Mouse (Mus musculus): ENCODE results near the gene Rcor1. TPM values are rescaled to one million over a fixed set of nuclear protein-coding genes. Genes with fewer than 3 reads are reported as not detected.

Rcor1 gene
- polyA plus RNA-seq, 1 experiment from 2014 or later, result 5.2 TPM

GRCm38 (mm10) chr12:111088186-111088585, 49.0 kb downstream of the Rcor1 start:
- Histone ChIP-seq H3K4me1 (replicated peaks) (peaks cover 21% of the 10 kb centered on the region), H3K36me3 (peaks cover 9% of the 10 kb centered on the region), H3K9ac (no peak overlapping the region), H3K4me2 (no peak overlapping the region), H3K9me3 (no peaks in the 10 kb centered on the region), H3K27ac (peak overlapping the region; percentile 69; the same call in 1 of the 2 replicates), H3K27me3 (no peaks in the 10 kb centered on the region), H3K4me3 (no peak overlapping the region)
- WGBS, result 31% methylated on average over 5 of the region's 5 CpGs
- no peak for ATAC-seq (ENCODE audit: low FRiP score)

DNA sequence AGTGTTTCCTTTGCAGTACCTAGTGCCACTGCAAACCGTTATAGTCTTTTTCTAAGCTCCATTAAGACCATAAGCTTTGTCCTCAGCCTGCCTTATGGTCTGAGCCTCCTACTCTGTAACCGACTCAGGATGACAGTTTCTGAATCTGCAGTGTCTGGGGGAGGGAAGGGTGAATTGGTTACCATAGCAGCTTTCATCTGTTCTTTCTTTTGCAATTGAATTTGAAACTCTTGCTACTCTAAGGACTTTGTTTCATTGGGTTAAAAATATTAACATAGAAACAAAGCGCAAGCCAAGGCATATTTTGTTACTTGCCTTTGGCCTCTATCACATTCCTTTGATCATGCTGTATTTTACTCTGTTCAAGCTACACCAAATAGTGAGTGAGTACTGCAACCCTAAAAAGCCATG, 49.6 kb downstream of the Rcor1 start:
- Histone ChIP-seq H3K4me1 (replicated peaks) (peaks cover 21% of the 10 kb centered on the region), H3K4me3 (no peak overlapping the region), H3K9ac (0 out of 2 replicates have a peak overlapping the region, but pooled peaks have one; percentile 47), H3K4me2 (no peak overlapping the region), H3K27me3 (no peaks in the 10 kb centered on the region), H3K27ac (peak overlapping the region; percentile 69), H3K36me3 (peaks cover 4% of the 10 kb centered on the region), H3K9me3 (no peaks in the 10 kb centered on the region)
- WGBS, result 42% methylated on average over 3 of the region's 3 CpGs
- ATAC-seq (ENCODE audit: low FRiP score), result no peak

GRCm38 (mm10) chr12:111089145-111089544, 50.0 kb downstream of the Rcor1 start:
- Histone ChIP-seq H3K4me3 (no peak overlapping the region), H3K27me3 (no peaks in the 10 kb centered on the region), H3K9ac (0 out of 2 replicates have a peak overlapping the region, but pooled peaks have one; percentile 47), H3K27ac (peak overlapping the region; percentile 69), H3K9me3 (no peaks in the 10 kb centered on the region), H3K4me2 (no peak overlapping the region), H3K4me1 (replicated peaks) (peaks cover 21% of the 10 kb centered on the region), H3K36me3 (peaks cover 4% of the 10 kb centered on the region)
- 0 out of 2 replicates have a peak, but pooled peaks have one; percentile 46 for ATAC-seq (ENCODE audit: low FRiP score)
- WGBS, result 65% methylated on average over 7 of the region's 7 CpGs

- Histone ChIP-seq H3K27ac (no peak overlapping the region), H3K9me3 (no peaks in the 10 kb centered on the region), H3K4me1 (replicated peaks) (peaks cover 21% of the 10 kb centered on the region), H3K36me3 (no peaks in the 10 kb centered on the region; the same call in 1 of the 2 replicates), H3K27me3 (no peaks in the 10 kb centered on the region), H3K9ac (no peak overlapping the region), H3K4me3 (no peak overlapping the region), H3K4me2 (no peak overlapping the region)
- ATAC-seq (ENCODE audit: low FRiP score), result no peak
These were observed 51.6 kb downstream of the Rcor1 start for GRCm38 (mm10) chr12:111090801-111091200.

GRCm38 (mm10) chr12:111091981-111092380, 52.8 kb downstream of the Rcor1 start:
- no peaks in the 10 kb centered on the region for H3K27me3 ChIP-seq
- no peak overlapping the region for H3K9ac ChIP-seq
- peaks cover 4% of the 10 kb centered on the region; the same call in 1 of the 2 replicates for H3K36me3 ChIP-seq
- no peak overlapping the region for H3K4me3 ChIP-seq
- no peak overlapping the region for H3K4me2 ChIP-seq
- no peak for ATAC-seq (ENCODE audit: low FRiP score)
- WGBS, result 82% methylated on average over 10 of the region's 10 CpGs
- no peaks in the 10 kb centered on the region for H3K9me3 ChIP-seq
- H3K27ac ChIP-seq, result no peak overlapping the region
- peaks cover 21% of the 10 kb centered on the region for H3K4me1 ChIP-seq (replicated peaks)

GRCm38 (mm10) chr12:111094073-111094472, 54.9 kb downstream of the Rcor1 start:
- ATAC-seq (ENCODE audit: low FRiP score), result no peak
- Histone ChIP-seq H3K9me3 (no peaks in the 10 kb centered on the region), H3K4me2 (no peak overlapping the region), H3K36me3 (peaks cover 9% of the 10 kb centered on the region), H3K27ac (no peak overlapping the region), H3K27me3 (no peaks in the 10 kb centered on the region), H3K4me3 (no peak overlapping the region), H3K9ac (no peak overlapping the region), H3K4me1 (replicated peaks) (peaks cover 15% of the 10 kb centered on the region)
- WGBS, result 88% methylated on average over 5 of the region's 5 CpGs

GRCm38 (mm10) chr12:111095086-111095485, 55.9 kb downstream of the Rcor1 start:
- Histone ChIP-seq H3K4me1 (replicated peaks) (peaks cover 6% of the 10 kb centered on the region; the same call in 1 of the 2 replicates), H3K36me3 (peaks cover 13% of the 10 kb centered on the region), H3K27ac (no peak overlapping the region), H3K4me2 (no peak overlapping the region), H3K27me3 (no peaks in the 10 kb centered on the region), H3K9ac (no peak overlapping the region), H3K4me3 (no peak overlapping the region), H3K9me3 (no peaks in the 10 kb centered on the region)
- ATAC-seq (ENCODE audit: low FRiP score), result no peak
- 94% methylated on average over 6 of the region's 6 CpGs for WGBS

- Histone ChIP-seq H3K27ac (no peak overlapping the region), H3K4me1 (replicated peaks) (peaks cover 6% of the 10 kb centered on the region; the same call in 1 of the 2 replicates), H3K9me3 (no peaks in the 10 kb centered on the region), H3K4me2 (no peak overlapping the region), H3K4me3 (no peak overlapping the region), H3K36me3 (peaks cover 21% of the 10 kb centered on the region), H3K9ac (no peak overlapping the region), H3K27me3 (no peaks in the 10 kb centered on the region)
- no peak for ATAC-seq (ENCODE audit: low FRiP score)
- 93% methylated on average over 6 of the region's 6 CpGs for WGBS
These were observed 57.1 kb downstream of the Rcor1 start for GRCm38 (mm10) chr12:111096249-111096648.

DNA sequence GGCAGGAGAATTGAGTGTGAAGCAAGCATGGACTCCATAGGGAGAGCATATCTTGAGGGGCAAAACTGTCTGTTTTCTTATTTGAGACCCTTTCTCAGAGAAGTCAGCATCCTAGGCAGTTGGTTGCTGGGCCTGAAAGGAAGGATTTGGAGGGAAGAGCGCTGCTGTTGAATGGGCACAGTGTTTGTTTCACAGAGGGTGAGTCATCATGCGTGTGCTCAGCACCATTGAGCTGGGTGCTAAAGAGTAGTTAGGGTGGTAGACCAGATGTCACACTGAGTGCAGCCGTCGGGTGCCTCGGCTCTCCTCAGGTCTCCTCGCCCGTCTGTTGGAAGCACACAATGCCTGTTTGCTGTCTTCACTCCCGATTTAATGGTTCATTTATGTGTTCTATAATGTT, 57.9 kb downstream of the Rcor1 start:
- WGBS, result 99% methylated on average over 8 of the region's 8 CpGs
- Histone ChIP-seq H3K27me3 (no peaks in the 10 kb centered on the region), H3K36me3 (peaks cover 27% of the 10 kb centered on the region), H3K9me3 (no peaks in the 10 kb centered on the region), H3K27ac (no peak overlapping the region), H3K4me3 (no peak overlapping the region), H3K9ac (no peak overlapping the region), H3K4me2 (no peak overlapping the region), H3K4me1 (replicated peaks) (peaks cover 2% of the 10 kb centered on the region; the same call in 1 of the 2 replicates)
- no peak for ATAC-seq (ENCODE audit: low FRiP score)

DNA sequence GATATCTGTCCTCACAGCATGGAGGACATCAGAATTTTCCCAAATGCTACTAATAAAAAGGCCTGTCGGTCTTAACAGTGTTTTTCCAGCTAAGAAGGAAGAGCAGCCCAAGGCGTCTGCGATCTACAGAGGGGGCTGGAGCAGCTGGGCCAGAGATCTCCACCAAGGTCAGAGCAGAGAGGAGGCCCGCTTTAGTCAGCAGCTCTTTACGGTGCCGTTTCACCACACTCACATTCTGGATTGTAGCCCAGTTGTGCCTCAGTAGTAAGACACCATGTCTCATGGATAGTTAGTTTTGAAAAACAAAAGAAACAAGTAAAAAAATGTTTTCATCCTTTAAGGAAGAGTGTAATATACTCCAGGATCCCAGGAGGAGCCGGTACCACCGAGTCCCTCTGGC, 72.0 kb downstream of the Rcor1 start:
- H3K4me2 ChIP-seq, result no peak overlapping the region
- no peak overlapping the region for H3K4me3 ChIP-seq
- H3K27ac ChIP-seq, result no peak overlapping the region
- H3K4me1 ChIP-seq (replicated peaks), result no peaks in the 10 kb centered on the region
- no peaks in the 10 kb centered on the region for H3K9me3 ChIP-seq
- H3K9ac ChIP-seq, result no peak overlapping the region
- 97% methylated on average over 8 of the region's 8 CpGs for WGBS
- no peak for ATAC-seq (ENCODE audit: low FRiP score)
- peaks cover 77% of the 10 kb centered on the region for H3K36me3 ChIP-seq
- no peaks in the 10 kb centered on the region for H3K27me3 ChIP-seq

DNA sequence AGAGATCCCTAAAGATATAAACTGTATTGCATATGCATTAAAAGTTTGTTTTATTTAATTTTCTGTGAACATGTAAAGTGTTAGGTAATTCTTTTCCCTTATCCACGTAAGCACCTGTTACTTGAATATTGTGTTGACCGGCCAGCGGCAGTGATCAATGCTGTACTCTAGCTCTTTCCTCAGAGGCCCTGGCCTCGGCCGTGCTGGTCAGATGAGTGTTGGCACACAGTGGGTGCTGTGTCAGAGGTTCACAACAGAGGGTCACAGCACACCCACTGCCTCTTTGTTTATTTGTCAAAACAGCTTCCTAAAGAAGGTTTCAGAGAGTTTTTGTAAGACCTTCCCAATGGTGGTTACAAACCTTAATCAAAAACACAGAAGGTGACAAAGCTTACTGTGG, 75.4 kb downstream of the Rcor1 start:
- no peak overlapping the region for H3K4me3 ChIP-seq
- no peak for ATAC-seq (ENCODE audit: low FRiP score)
- peaks cover 76% of the 10 kb centered on the region for H3K36me3 ChIP-seq
- H3K27ac ChIP-seq, result no peak overlapping the region
- H3K9ac ChIP-seq, result no peak overlapping the region
- 95% methylated on average over 5 of the region's 5 CpGs for WGBS
- no peaks in the 10 kb centered on the region for H3K9me3 ChIP-seq
- no peaks in the 10 kb centered on the region for H3K4me1 ChIP-seq (replicated peaks)
- H3K27me3 ChIP-seq, result no peaks in the 10 kb centered on the region
- no peak overlapping the region for H3K4me2 ChIP-seq

DNA sequence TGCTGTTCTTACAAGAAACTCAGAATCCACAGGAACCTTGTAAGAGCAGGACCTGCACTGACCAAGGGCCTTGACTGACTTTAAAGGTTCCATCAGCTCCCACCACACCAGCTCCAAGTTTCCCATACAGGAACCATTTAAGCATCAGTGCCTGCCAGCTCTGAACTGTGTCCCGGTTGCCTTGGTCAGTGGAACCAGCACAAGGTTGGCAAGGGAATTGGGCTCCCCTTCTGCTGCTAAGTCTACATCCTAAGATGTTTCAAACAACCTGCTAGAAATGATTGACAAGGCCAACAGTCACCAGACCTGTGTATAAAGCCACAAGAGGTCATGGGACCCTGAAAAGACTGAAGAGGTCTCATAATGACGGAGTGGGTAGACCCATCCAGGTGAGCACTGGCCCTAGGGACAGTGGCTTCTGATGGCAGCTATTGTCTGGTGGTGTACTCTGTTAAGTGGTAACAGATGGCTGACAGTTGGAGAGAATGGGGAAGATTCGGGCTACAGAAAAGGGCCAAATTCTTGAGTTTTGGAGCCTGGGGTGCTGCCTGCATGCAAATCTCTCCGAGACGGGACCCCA, 80.4 kb downstream of the Rcor1 start:
- ATAC-seq (ENCODE audit: low FRiP score), result no peak
- no peak overlapping the region for H3K27ac ChIP-seq
- peaks cover 32% of the 10 kb centered on the region for H3K36me3 ChIP-seq
- H3K4me2 ChIP-seq, result no peak overlapping the region
- H3K4me1 ChIP-seq (replicated peaks), result peaks cover 5% of the 10 kb centered on the region
- WGBS, result 95% methylated on average over 5 of the region's 5 CpGs
- no peaks in the 10 kb centered on the region for H3K27me3 ChIP-seq
- H3K9ac ChIP-seq, result no peak overlapping the region
- H3K9me3 ChIP-seq, result peaks cover 4% of the 10 kb centered on the region; the same call in 1 of the 2 replicates
- no peak overlapping the region for H3K4me3 ChIP-seq

DNA sequence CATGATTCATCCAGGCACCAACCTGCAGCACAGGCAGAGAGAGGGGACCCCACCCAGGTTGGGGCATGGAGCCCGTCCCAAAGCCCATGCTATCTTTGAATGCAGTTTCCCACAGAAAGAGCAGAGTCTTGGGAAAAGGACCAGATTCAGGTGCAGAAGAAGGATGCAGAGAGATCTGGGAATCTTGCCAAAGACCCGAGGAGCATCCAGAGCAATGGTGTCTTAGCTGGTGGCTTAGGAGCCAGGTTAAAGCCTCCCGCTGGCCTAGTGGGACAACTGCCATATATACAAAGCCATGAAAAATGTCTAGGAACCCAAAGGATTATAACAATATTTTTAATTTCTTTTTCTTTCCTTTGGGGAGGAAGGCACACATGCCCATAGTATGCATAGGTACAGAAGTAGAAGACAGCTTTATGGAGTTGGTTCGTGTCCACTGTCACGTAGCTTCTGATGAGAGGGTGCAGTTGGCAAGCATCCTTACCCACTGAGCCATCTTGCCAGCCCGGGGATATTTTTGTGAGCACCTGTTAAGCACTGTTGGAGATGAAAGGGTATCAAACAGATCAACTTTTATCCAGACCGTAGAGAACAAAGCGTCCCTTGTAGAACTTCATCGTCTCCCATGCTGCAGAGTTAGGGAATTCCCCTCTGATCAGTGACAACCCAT, 82.0 kb downstream of the Rcor1 start:
- WGBS, result 95% methylated on average over 9 of the region's 9 CpGs
- Histone ChIP-seq H3K4me2 (no peak overlapping the region), H3K4me1 (replicated peaks) (peaks cover 12% of the 10 kb centered on the region), H3K4me3 (no peak overlapping the region), H3K9me3 (peaks cover 4% of the 10 kb centered on the region; the same call in 1 of the 2 replicates), H3K36me3 (peaks cover 28% of the 10 kb centered on the region), H3K9ac (no peak overlapping the region), H3K27me3 (no peaks in the 10 kb centered on the region), H3K27ac (no peak overlapping the region)
- no peak for ATAC-seq (ENCODE audit: low FRiP score)

Measured in hindbrain, embryonic 13.5 days (tissue).